27 mouse cellular contexts compared by ENCODE assay signal in the genomic region with DNA sequence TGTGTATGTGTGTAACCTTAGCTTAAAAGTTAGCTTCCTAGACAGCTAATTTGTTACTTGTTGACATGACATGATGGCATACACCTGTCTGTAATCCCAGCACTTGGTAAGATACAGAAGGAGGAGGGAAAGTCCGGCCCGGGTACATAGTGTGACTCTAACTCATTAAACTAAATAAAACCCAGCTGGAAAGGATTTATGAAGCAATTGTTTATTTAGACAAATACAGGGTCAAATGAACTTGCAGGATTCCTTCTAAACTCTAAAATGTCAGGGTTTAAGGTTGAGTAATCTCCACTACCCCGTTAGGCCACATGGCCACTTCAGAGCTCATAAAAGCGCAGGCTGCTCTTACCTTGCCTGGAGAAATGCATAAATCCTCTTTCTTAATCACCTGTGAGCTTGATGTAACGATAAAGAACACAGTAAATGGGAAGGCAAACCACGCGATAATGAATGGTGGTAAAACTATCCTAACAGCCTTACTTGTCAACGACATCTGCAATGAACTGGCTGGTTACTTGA. TPM values are rescaled to one million over a fixed set of nuclear protein-coding genes. Genes with fewer than 3 reads are reported as not detected.
"Had no signal": no experiment of that assay in that cellular context is flagged by ENCODE, and none has a peak within 500 bp of the region (broad histone marks: within the 10 kb centered on the region; RNA-seq: fewer than 3 reads in every experiment).

No protein-coding gene starts in this region.

- H3K9ac ChIP-seq: limb, embryonic 12.5 days; limb, embryonic 15.5 days; liver, embryonic 14.5 days; midbrain, embryonic 12.5 days; midbrain, embryonic 15.5 days; neural tube, embryonic 12.5 days; neural tube, embryonic 15.5 days; stomach, embryonic 15.5 days had no signal

- H3K27me3 ChIP-seq: limb, embryonic 12.5 days; limb, embryonic 15.5 days; midbrain, embryonic 12.5 days; midbrain, embryonic 15.5 days; neural tube, embryonic 12.5 days; neural tube, embryonic 15.5 days; stomach, embryonic 15.5 days had no signal

- H3K4me3 ChIP-seq: left cerebral cortex, adult 2 months; limb, embryonic 12.5 days; limb, embryonic 15.5 days; midbrain, embryonic 12.5 days; midbrain, embryonic 15.5 days; neural tube, embryonic 12.5 days; neural tube, embryonic 15.5 days; stomach, embryonic 15.5 days had no signal

- ATAC-seq: inflammation-experienced regulatory T-cells, adult 6 months; intestine, embryonic 16.5 days; midbrain, embryonic 15.5 days had no signal

- H3K9me3 ChIP-seq: limb, embryonic 12.5 days; limb, embryonic 15.5 days; midbrain, embryonic 12.5 days; midbrain, embryonic 15.5 days; neural tube, embryonic 12.5 days; neural tube, embryonic 15.5 days; stomach, embryonic 15.5 days had no signal

- H3K4me2 ChIP-seq: limb, embryonic 12.5 days; limb, embryonic 15.5 days; midbrain, embryonic 12.5 days; midbrain, embryonic 15.5 days; neural tube, embryonic 12.5 days; neural tube, embryonic 15.5 days; stomach, embryonic 15.5 days had no signal

- H3K27ac ChIP-seq: left cerebral cortex, adult 2 months; limb, embryonic 12.5 days; limb, embryonic 15.5 days; liver, embryonic 14.5 days; macrophage; midbrain, embryonic 12.5 days; midbrain, embryonic 15.5 days; neural tube, embryonic 12.5 days; neural tube, embryonic 15.5 days; stomach, embryonic 15.5 days had no signal

- DNase-seq: kidney, adult 18-20 months; kidney, adult 9 months; kidney, postnatal 25 days; layer of hippocampus, postnatal 36 days; lung, adult 18-20 months; retina, postnatal 1 day; right cerebral cortex, postnatal 25 days; spleen, adult 18-20 months; thymus, postnatal 25 days had no signal

RNA-seq across cellular contexts. Expression of gene Gm21958, which starts 17.5 kb away (rescaled TPM):
- total RNA-seq: layer of hippocampus, adult 8-10 months; layer of hippocampus, postnatal 10 days; layer of hippocampus, postnatal 36 days; left cerebral cortex, adult 2 months; left cerebral cortex, postnatal 10 days; left cerebral cortex, postnatal 36 days; megakaryocyte, adult 5-6 weeks had no signal
- polyA plus RNA-seq: intestine, embryonic 16.5 days; large intestine, adult 2 months; limb, embryonic 12.5 days; liver, embryonic 14.5 days; macrophage; midbrain, embryonic 15.5 days; neural tube, embryonic 12.5 days; stomach, embryonic 15.5 days had no signal

RNA-seq across cellular contexts. Expression of gene Smad9, which starts 23.7 kb away (rescaled TPM):
- total RNA-seq: megakaryocyte, adult 5-6 weeks had no signal
- polyA plus RNA-seq: inflammation-experienced regulatory T-cells, adult 6 months; macrophage had no signal
